Mouse (Mus musculus): ENCODE results near the gene Rdh16f1. TPM values are rescaled to one million over a fixed set of nuclear protein-coding genes. Genes with fewer than 3 reads are reported as not detected.
A peak's percentile ranks its signal among the peaks of the same experiment; 100 is the strongest.

The Rdh16f1 gene
- polyA plus RNA-seq, 1 experiment from 2014 or later: 2.6 TPM

DNA sequence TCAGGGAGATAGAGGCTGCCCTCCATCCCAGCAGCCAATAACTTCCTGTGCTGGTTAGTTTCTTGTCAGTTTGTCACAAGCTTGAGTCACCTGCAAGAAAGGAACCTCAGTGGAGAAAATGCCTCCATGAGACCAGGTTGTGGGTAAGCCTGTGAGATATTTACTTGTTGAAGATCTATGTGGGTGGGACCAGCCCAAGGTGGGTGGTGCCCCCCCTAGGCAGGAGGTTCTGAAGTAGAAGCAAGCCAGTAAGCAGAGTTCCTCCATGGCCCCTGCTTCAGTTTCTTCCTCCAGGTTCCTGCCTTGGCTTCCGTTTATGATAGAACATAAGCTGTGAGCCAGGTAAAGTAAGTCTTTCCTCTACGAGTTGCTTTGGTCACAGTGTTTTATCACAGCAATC is 23.3 kb upstream of the Rdh16f1 start:
- H3K4me2 ChIP-seq: no peak overlapping the region
- no peaks in the 10 kb centered on the region for H3K27me3 ChIP-seq
- no peaks in the 10 kb centered on the region for H3K9me3 ChIP-seq
- no peak overlapping the region for H3K27ac ChIP-seq
- WGBS: 68% methylated on average over 2 of the region's 2 CpGs
- H3K4me3 ChIP-seq: no peak overlapping the region
- H3K36me3 ChIP-seq: peaks cover 1% of the 10 kb centered on the region; the same call in 1 of the 2 replicates
- no peak overlapping the region for H3K9ac ChIP-seq
- ATAC-seq (ENCODE audit: insufficient number of reproducible peaks, low FRiP score, low TSS enrichment, low read depth): no peak
- peaks cover 22% of the 10 kb centered on the region for H3K4me1 ChIP-seq

DNA sequence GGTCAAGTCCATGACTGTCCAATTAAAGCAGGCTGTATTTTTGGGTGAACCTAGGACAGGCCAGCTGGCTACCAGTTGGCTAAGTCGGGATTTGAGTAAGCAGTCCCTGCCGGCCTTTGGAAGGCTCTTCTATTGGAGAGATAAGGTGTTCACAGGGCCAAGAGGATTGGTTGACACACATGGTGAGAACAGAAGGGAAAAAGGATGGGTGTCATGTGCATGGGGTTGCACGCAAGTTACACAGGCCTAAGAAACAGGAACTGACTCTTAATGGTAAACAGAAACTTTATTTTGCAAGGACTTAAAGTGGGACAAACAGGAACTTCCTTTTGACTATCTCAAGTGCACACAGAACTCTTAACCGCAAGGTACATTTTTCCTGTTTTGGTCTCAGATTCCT is 22.7 kb upstream of the Rdh16f1 start:
- WGBS: 66% methylated on average over 4 of the region's 4 CpGs
- no peak for ATAC-seq (ENCODE audit: insufficient number of reproducible peaks, low FRiP score, low TSS enrichment, low read depth)

DNA sequence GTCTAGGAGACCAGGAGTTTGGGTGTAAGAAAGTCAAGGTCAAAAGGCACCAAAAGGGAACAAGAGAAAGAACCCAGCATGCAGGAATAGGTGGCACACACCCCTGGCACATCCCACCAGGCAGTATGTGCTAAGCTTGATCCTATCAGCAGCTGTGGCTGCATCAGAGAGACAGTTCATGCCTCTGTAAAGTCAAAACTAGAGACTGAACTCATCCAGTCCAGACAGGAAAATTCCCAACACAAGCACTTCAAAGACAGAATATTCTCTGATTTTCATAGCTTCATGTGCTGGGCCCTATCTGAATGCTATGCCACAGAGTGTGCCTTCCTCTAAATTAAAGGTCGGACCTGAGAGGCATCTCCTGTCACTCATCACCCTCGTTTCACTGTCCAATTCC is 22.0 kb upstream of the Rdh16f1 start:
- 22% methylated on average over 2 of the region's 2 CpGs for WGBS
- ATAC-seq (ENCODE audit: insufficient number of reproducible peaks, low FRiP score, low TSS enrichment, low read depth): no peak
- H3K27me3 ChIP-seq: no peaks in the 10 kb centered on the region
- H3K4me1 ChIP-seq: peaks cover 22% of the 10 kb centered on the region
- H3K9me3 ChIP-seq: no peaks in the 10 kb centered on the region
- no peak overlapping the region for H3K4me3 ChIP-seq
- peaks cover 14% of the 10 kb centered on the region for H3K36me3 ChIP-seq
- no peak overlapping the region for H3K27ac ChIP-seq
- H3K9ac ChIP-seq: no peak overlapping the region
- no peak overlapping the region for H3K4me2 ChIP-seq

More for the DNA sequence above, 22.7 kb upstream of the Rdh16f1 start:
- H3K36me3 ChIP-seq: peaks cover 8% of the 10 kb centered on the region
- H3K27me3 ChIP-seq: no peaks in the 10 kb centered on the region
- no peak overlapping the region for H3K4me2 ChIP-seq
- H3K4me3 ChIP-seq: no peak overlapping the region
- peaks cover 22% of the 10 kb centered on the region for H3K4me1 ChIP-seq
- no peak overlapping the region for H3K27ac ChIP-seq
- no peak overlapping the region for H3K9ac ChIP-seq
- H3K9me3 ChIP-seq: no peaks in the 10 kb centered on the region

DNA sequence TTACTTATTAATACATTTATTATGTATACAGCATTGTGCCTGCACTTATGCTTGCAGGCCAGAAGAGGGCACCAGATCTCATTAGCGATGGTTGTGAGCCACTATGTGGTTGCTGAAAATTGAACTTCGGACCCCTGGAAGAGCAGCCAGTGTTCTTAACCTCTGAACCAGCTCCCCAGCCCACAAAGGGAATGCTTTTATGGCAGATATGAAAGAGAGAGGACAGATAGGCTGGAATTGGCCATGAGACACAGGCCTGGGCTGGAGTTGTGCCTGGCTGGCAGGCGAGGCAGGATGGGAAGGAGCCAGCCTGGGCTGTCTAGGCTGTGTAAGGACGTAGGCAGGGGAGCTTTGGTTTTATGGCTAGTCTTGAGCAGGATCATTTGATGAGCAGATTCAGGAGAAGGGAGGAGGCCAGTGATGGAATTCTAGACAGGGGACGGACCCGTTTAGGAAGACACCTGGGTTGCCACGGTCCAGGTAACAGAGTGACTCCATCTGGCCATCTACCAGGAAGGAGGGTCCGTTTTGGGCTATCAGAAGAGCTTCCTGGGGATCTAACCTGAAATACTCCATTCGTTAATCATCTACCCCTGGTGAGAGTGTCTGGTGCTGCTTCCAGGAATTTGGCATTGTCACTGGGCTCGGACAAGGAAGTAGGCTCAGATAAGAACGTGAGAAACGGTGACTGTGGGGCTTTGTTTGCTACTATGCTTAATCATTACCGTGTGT is 21.3 kb upstream of the Rdh16f1 start:
- H3K9me3 ChIP-seq: no peaks in the 10 kb centered on the region
- H3K4me2 ChIP-seq: no peak overlapping the region; the same call in 1 of the 2 replicates
- H3K27me3 ChIP-seq: no peaks in the 10 kb centered on the region
- no peak overlapping the region for H3K9ac ChIP-seq
- no peak overlapping the region for H3K27ac ChIP-seq
- peak overlapping the region; percentile 98; the same call in 1 of the 2 replicates for H3K4me3 ChIP-seq
- 41% methylated on average over 13 of the region's 13 CpGs for WGBS
- ATAC-seq (ENCODE audit: insufficient number of reproducible peaks, low FRiP score, low TSS enrichment, low read depth): no peak
- peaks cover 22% of the 10 kb centered on the region for H3K36me3 ChIP-seq
- H3K4me1 ChIP-seq: peaks cover 22% of the 10 kb centered on the region

DNA sequence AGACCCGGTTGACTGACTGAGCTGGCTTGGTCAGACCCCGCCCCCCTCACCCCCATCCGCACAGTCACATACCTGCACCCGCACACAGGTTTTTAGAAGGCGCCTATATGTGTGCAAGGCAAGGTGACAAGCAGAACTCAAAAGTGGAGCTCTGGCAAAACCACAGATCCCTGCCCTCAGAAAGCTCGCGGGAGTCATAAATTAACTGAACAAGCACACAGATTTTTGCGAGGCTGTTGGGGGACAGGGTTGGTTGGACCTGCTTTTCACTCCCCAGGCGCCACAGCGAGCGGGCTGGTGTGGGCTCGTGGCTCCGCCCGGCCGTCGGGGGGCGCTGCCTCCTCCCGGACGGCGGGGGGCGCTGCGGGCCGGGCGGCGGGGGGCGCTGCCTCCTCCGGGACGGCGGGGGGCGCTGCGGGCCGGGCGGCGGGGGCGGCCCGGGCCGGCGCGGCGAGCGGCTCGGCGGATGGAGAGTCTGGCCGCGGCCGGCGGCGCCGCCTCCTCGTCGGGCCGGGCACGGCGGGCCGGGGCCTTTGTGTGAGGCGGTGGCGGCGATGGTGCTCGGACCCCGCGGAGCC is 20.4 kb upstream of the Rdh16f1 start, which contains the start of gene Zbtb39:
Gene Zbtb39 (plus strand): TSS at position 456 of the 578 bp plus-strand sequence.
- WGBS: under 1% methylated on average over 47 of the region's 61 CpGs
- ATAC-seq (ENCODE audit: insufficient number of reproducible peaks, low FRiP score, low TSS enrichment, low read depth): peak; percentile 74
- Histone ChIP-seq H3K4me1 (peaks cover 22% of the 10 kb centered on the region), H3K36me3 (peaks cover 30% of the 10 kb centered on the region), H3K9ac (peak within 1 kb of the TSS; percentile 92), H3K4me3 (peak within 1 kb of the TSS; percentile 98), H3K27me3 (no peaks in the 10 kb centered on the region), H3K27ac (peak within 1 kb of the TSS; percentile 85), H3K9me3 (no peaks in the 10 kb centered on the region), H3K4me2 (peak within 1 kb of the TSS; percentile 68)

DNA sequence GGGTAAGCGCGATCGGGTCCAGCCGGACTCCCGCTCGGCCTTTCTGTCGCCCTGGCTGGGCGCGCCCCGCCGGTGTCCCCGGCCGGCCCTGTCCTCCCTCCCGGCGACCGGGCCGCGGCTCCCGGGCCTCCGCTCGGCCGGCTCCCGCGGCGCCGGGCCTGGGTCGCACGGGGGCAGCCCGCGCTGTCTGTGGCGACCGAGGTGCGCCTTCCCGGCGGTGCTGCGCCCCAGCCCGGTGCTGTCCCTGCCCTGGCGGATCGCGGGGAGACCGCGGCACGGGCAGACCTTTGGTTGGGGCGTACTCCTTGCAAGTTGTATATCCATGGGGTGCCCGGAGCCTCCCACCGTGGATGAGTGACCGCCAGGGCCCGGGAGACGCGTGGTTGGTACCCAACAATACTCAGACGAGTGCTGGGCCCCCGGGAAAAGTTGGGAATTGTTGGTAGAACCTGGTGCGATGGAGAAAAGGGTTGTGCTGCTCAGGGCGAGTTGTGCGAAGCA is 19.9 kb upstream of the Rdh16f1 start:
- under 1% methylated on average over 55 of the region's 55 CpGs for WGBS
- peak overlapping the region; percentile 68 for H3K4me2 ChIP-seq
- peaks cover 22% of the 10 kb centered on the region for H3K4me1 ChIP-seq
- H3K9me3 ChIP-seq: no peaks in the 10 kb centered on the region
- peaks cover 36% of the 10 kb centered on the region for H3K36me3 ChIP-seq
- peak overlapping the region; percentile 98 for H3K4me3 ChIP-seq
- no peak for ATAC-seq (ENCODE audit: insufficient number of reproducible peaks, low FRiP score, low TSS enrichment, low read depth)
- no peaks in the 10 kb centered on the region for H3K27me3 ChIP-seq
- H3K9ac ChIP-seq: peak overlapping the region; percentile 92
- peak overlapping the region; percentile 85 for H3K27ac ChIP-seq

DNA sequence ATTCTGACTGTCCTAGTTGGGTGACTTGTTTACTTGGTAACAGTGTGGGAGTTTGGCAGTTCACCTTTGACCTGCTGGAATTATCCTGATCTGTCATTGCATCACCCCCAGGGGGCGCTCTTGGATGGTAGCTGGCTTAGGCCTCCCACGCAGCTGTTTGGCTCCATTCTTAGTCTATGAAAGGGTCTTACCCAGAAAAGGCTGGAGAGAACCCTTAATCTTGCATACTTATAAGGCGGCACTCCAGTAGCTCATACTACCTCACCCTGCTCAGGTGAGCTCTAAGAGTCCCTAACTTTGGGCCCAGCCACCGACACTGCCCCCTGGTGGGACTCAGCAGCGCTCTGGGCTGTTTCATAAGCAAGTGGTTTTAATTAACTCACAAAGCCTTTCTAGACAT is 14.9 kb upstream of the Rdh16f1 start:
- Histone ChIP-seq H3K9me3 (no peaks in the 10 kb centered on the region), H3K36me3 (peaks cover 66% of the 10 kb centered on the region), H3K27ac (no peak overlapping the region), H3K4me2 (no peak overlapping the region), H3K27me3 (no peaks in the 10 kb centered on the region), H3K4me1 (peaks cover 19% of the 10 kb centered on the region), H3K9ac (no peak overlapping the region), H3K4me3 (no peak overlapping the region)
- WGBS: 60% methylated on average over 5 of the region's 5 CpGs
- no peak for ATAC-seq (ENCODE audit: insufficient number of reproducible peaks, low FRiP score, low TSS enrichment, low read depth)

DNA sequence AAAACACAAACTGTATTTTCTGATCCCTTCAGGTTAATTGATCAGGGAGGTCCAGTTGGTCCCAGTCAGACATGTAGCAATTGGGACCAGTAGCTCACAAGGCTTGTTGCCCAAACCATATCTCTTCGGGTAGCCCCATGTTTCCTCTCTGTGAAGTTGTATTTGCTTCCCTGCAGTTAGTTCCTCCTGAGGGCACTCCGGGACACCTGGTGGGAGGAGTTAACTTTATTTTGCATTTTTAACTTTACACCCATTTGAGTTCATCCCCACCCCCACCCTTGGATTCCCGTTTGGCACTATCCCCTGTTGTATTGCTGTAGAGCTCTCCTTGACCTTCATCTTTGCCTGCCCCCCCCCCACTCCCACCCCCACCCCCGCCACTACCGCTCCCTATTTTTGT is 13.7 kb upstream of the Rdh16f1 start:
- Histone ChIP-seq H3K4me3 (no peak overlapping the region), H3K36me3 (peaks cover 66% of the 10 kb centered on the region), H3K9ac (no peak overlapping the region), H3K4me2 (no peak overlapping the region), H3K27me3 (no peaks in the 10 kb centered on the region), H3K27ac (no peak overlapping the region), H3K4me1 (peaks cover 9% of the 10 kb centered on the region), H3K9me3 (no peaks in the 10 kb centered on the region)
- ATAC-seq (ENCODE audit: insufficient number of reproducible peaks, low FRiP score, low TSS enrichment, low read depth): no peak
- 70% methylated on average over 5 of the region's 5 CpGs for WGBS

DNA sequence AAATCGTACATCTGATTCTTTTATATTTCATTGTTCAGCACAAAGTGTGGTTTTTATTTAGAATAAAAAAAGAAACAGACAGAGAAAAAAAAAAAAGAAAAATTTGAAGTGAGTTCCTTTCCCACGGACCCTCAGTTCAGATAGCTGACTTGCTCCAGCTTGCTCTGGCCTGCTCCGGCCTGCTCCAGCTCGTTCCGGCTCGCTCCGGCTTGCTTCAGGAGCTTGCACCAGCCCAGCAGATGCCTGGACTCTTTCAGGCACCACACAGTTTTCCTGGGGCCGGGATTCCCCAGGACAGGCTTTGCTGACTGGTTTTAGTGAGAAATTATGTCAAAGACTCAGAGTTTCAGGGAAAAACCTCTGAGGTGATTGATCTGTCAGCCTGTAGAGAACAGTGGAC is 12.3 kb upstream of the Rdh16f1 start:
- WGBS: 82% methylated on average over 8 of the region's 8 CpGs
- no peak overlapping the region for H3K27ac ChIP-seq
- no peak for ATAC-seq (ENCODE audit: insufficient number of reproducible peaks, low FRiP score, low TSS enrichment, low read depth)

DNA sequence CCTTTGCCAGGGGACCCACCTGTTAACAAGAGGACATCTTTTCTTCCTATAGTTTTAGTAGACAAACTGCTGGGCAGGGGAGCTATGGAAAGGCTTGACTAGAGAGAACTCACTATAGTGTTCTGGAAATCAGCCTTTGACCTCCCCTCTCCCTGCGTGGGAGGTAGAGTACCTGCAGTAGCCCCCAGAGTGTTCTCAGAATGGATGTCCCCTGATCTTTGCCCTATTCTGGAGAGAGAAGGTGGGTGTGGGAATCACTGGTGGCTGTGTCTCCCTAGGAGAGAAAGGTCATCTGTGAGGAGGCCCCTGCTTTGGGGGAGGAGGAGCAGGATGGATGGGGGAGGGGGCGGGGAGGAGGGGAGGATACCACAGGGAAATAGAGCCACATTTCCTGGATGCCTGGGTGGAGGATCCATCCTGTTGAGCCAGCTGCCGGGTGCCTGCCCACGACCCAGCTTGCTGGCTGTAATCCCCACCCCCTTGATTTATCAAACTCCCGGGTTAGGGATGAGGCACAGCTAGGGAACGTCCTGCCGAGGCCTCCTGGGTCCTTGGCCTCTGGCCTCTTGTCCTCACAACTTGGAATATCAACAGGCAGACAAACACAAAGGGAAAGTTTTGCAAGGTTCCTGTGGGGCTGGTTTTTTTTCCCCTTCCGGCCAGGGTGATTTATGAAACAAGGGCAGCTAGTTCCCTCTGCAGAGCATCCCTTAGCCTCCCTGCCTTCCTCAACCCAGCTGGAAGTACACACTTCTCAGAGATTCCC is 10.6 kb upstream of the Rdh16f1 start:
- Histone ChIP-seq H3K4me1 (peaks cover 7% of the 10 kb centered on the region; the same call in 1 of the 2 replicates), H3K9me3 (no peaks in the 10 kb centered on the region), H3K27me3 (no peaks in the 10 kb centered on the region), H3K4me2 (no peak overlapping the region), H3K9ac (no peak overlapping the region), H3K4me3 (no peak overlapping the region), H3K27ac (no peak overlapping the region), H3K36me3 (peaks cover 37% of the 10 kb centered on the region)
- ATAC-seq (ENCODE audit: insufficient number of reproducible peaks, low FRiP score, low TSS enrichment, low read depth): no peak
- 10% methylated on average over 7 of the region's 8 CpGs for WGBS

More for the DNA sequence above, 12.3 kb upstream of the Rdh16f1 start:
- Histone ChIP-seq H3K9me3 (no peaks in the 10 kb centered on the region), H3K4me3 (no peak overlapping the region), H3K9ac (no peak overlapping the region), H3K4me1 (peaks cover 7% of the 10 kb centered on the region; the same call in 1 of the 2 replicates), H3K27me3 (no peaks in the 10 kb centered on the region), H3K4me2 (no peak overlapping the region), H3K36me3 (peaks cover 55% of the 10 kb centered on the region)

DNA sequence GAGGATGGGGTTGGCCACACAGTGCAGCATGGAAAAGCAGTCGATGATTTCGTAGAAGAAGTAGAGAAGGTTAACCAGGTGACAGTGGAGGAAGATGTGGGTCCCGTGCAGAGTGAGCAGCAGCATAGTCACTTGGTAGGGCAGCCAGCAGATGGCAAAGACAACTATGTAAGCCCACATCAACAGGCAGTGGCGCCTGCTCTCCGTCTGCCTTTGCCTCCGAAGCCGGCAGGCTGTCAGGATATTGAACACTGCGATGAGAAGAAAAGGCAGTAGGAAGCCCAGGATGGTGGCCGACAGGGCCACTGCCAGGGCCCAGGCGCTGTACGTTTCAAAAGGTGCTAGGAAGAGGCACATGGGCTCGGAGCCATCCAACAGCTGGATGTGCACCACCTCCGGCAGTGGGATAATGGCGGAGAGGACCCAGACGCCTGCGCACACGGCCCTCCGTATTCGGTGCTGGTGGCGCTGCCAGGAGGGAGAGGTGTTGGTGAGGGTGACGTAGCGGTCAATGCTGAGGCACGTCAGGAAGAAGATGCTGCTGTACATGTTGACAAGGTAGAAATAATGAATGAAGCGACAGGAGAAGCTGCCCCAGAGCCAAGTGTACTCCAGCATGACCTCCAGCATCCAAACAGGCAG is 9.3 kb upstream of the Rdh16f1 start:
- H3K4me1 ChIP-seq: peaks cover 7% of the 10 kb centered on the region; the same call in 1 of the 2 replicates
- H3K27me3 ChIP-seq: no peaks in the 10 kb centered on the region
- H3K36me3 ChIP-seq: peaks cover 25% of the 10 kb centered on the region
- no peaks in the 10 kb centered on the region for H3K9me3 ChIP-seq
- no peak overlapping the region for H3K4me3 ChIP-seq
- 55% methylated on average over 24 of the region's 24 CpGs for WGBS
- H3K27ac ChIP-seq: no peak overlapping the region
- no peak for ATAC-seq (ENCODE audit: insufficient number of reproducible peaks, low FRiP score, low TSS enrichment, low read depth)
- no peak overlapping the region for H3K9ac ChIP-seq
- H3K4me2 ChIP-seq: peak overlapping the region; percentile 25; the same call in 1 of the 2 replicates

Measured in limb, embryonic 15.5 days (tissue).